Mouse (Mus musculus): ENCODE results near the gene Wnt7a. TPM values are rescaled to one million over a fixed set of nuclear protein-coding genes. Genes with fewer than 3 reads are reported as not detected.
A peak's percentile ranks its signal among the peaks of the same experiment; 100 is the strongest.

The Wnt7a gene
- polyA plus RNA-seq, 1 experiment from 2014 or later: 22.7 TPM

DNA sequence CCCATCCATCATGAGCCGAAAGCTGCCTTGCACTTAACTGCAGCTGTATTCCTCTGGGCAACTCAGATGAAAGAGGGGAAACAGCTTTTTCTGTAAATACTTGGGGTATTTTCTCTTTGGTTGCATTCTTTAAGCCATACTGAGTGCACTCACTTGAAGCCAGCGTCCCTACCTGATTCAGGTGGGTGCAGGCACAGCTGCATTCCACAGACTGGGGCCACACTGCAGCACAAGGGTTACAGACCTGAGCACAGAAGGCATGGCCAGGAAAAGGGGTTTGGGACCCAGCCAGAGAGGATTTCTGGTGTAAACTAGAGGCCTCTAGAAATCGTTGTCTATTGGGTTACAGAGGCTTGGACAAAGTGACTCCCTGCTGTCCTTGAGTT, 38.6 kb downstream of the Wnt7a start:
- ATAC-seq: peak; percentile 14; the same call in 1 of the 2 replicates
- H3K4me1 ChIP-seq (replicated peaks; ENCODE audit: control insufficient read depth, insufficient read depth, low read length): no peaks in the 10 kb centered on the region; the same call in none of the 2 replicates
- H3K9ac ChIP-seq (replicated peaks; ENCODE audit: low read depth, low read length): no peak overlapping the region
- no peaks in the 10 kb centered on the region for H3K27me3 ChIP-seq (replicated peaks; ENCODE audit: control insufficient read depth, insufficient read depth, low read length)
- WGBS: 44% methylated on average over 3 of the region's 3 CpGs
- H3K9me3 ChIP-seq (ENCODE audit: control insufficient read depth, low read length): no peaks in the 10 kb centered on the region
- H3K36me3 ChIP-seq (ENCODE audit: control insufficient read depth, insufficient read depth): 0 out of 2 replicates have a peak, but pooled peaks cover 2% of the 10 kb centered on the region
- H3K4me2 ChIP-seq (ENCODE audit: low read length): no peak overlapping the region
- no peak overlapping the region for H3K4me3 ChIP-seq (replicated peaks; ENCODE audit: low read length)
- H3K27ac ChIP-seq (ENCODE audit: low read length): peak overlapping the region; percentile 37; the same call in 1 of the 2 replicates

DNA sequence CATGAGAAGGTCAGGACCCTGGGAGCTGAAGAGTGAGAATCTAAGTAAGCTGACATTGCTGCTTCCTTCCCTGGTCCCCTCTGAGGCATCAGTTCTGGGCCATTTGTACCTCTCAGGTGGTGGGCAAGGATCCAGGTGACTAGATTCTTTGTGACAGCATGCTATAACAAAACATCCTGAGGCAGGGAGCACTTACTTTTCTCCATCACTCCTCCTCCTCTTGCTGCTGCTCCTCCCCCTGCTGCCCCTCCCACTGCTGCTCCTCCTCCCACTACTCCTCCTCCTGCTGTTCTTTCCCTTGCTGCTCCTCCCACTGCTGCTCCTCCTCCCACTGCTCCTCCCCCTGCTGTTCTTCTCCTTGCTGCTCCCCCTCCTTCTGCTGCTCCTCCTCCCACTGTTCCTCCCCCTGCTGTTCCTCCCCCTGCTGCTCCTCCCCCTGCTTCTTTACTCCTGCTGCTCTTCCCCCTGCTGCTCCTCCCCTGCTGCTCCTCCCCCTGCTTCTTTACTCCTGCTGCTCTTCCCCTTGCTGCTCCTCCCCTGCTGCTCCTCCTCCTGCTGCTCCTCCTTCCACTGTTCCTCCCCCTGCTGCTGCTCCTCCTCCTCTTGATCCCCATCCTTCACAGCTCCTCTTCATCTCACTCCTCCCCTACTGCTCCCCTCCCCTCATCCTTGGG, 39.1 kb downstream of the Wnt7a start:
- Histone ChIP-seq H3K9me3 (ENCODE audit: control insufficient read depth, low read length) (no peaks in the 10 kb centered on the region), H3K9ac (replicated peaks; ENCODE audit: low read depth, low read length) (no peak overlapping the region), H3K36me3 (ENCODE audit: control insufficient read depth, insufficient read depth) (no peaks in the 10 kb centered on the region), H3K4me3 (replicated peaks; ENCODE audit: low read length) (no peak overlapping the region), H3K4me2 (ENCODE audit: low read length) (no peak overlapping the region), H3K27ac (ENCODE audit: low read length) (no peak overlapping the region; the same call in 1 of the 2 replicates), H3K27me3 (replicated peaks; ENCODE audit: control insufficient read depth, insufficient read depth, low read length) (no peaks in the 10 kb centered on the region), H3K4me1 (replicated peaks; ENCODE audit: control insufficient read depth, insufficient read depth, low read length) (no peaks in the 10 kb centered on the region; the same call in none of the 2 replicates)
- ATAC-seq: peak; percentile 59

DNA sequence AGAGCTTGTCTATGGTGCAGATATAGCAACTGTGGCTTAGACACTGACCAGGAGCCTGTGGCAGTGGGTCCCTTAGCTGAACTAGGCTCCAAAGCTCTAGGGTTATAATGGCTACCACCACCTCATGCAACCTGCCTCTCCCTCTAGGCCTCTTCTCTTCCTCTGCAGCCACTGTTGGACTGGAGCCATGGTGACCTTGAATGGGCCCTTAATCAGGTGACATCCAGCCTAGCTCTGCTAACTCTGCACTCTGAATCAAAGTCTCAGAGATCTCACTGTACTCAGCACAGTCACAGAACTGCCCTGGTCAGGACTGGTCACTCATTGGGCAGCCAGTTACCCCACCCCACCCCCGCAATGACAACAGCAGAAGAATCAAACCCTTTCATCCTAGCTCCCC, 44.4 kb downstream of the Wnt7a start:
- no peaks in the 10 kb centered on the region for H3K27me3 ChIP-seq (replicated peaks; ENCODE audit: control insufficient read depth, insufficient read depth, low read length)
- 96% methylated on average over 1 of the region's 1 CpGs for WGBS

DNA sequence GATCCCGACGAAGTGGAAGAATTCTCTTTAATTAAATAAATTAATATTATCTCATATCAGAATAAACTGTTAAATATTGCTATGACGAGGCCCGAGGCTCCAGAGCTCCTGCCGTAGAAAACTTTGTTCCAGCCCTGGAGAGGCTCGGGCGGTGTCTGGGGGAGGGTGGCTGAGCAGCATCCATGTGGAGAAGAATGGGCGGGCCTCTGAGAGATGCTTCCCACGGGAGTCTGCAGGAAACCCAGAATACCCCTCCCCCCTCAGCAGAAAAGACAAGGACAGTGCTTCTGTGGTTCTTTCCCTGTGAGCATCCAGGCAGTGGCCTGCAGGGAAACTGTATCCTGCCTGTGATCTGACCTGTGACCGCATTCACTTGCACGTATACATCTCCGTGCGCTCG, 45.7 kb downstream of the Wnt7a start:
- H3K4me3 ChIP-seq (replicated peaks; ENCODE audit: low read length): no peak overlapping the region
- no peak overlapping the region for H3K9ac ChIP-seq (replicated peaks; ENCODE audit: low read depth, low read length)
- no peak for ATAC-seq
- no peaks in the 10 kb centered on the region for H3K9me3 ChIP-seq (ENCODE audit: control insufficient read depth, low read length)
- WGBS: 76% methylated on average over 14 of the region's 14 CpGs
- H3K4me2 ChIP-seq (ENCODE audit: low read length): no peak overlapping the region
- no peaks in the 10 kb centered on the region for H3K27me3 ChIP-seq (replicated peaks; ENCODE audit: control insufficient read depth, insufficient read depth, low read length)
- no peak overlapping the region for H3K27ac ChIP-seq (ENCODE audit: low read length)
- H3K4me1 ChIP-seq (replicated peaks; ENCODE audit: control insufficient read depth, insufficient read depth, low read length): no peaks in the 10 kb centered on the region
- no peaks in the 10 kb centered on the region for H3K36me3 ChIP-seq (ENCODE audit: control insufficient read depth, insufficient read depth)

More for the DNA sequence above, 44.4 kb downstream of the Wnt7a start:
- Histone ChIP-seq H3K36me3 (ENCODE audit: control insufficient read depth, insufficient read depth) (no peaks in the 10 kb centered on the region), H3K4me2 (ENCODE audit: low read length) (no peak overlapping the region), H3K4me1 (replicated peaks; ENCODE audit: control insufficient read depth, insufficient read depth, low read length) (no peaks in the 10 kb centered on the region; the same call in none of the 2 replicates), H3K9ac (replicated peaks; ENCODE audit: low read depth, low read length) (no peak overlapping the region), H3K4me3 (replicated peaks; ENCODE audit: low read length) (no peak overlapping the region), H3K27ac (ENCODE audit: low read length) (no peak overlapping the region), H3K9me3 (ENCODE audit: control insufficient read depth, low read length) (no peaks in the 10 kb centered on the region)
- ATAC-seq: no peak

DNA sequence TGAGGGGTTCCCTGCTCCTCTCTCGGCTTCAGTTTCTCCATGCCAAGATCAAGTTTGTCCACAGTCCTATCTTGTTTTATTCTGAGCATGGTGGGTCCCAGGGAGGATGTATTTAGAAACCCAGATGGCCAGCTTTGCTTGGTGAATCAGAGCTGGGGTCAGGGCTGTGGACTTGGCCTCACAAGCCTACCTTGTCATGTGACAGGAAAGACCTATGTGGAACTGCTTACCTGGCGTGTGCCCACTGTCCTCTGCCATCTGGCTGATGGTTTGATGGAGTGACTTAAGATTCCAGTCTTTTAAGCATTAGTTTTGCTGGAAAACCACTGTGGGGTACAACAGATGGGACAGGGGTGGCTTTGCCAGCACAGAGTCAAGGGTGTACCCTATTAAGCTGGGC, 48.4 kb downstream of the Wnt7a start:
- H3K4me1 ChIP-seq (replicated peaks; ENCODE audit: control insufficient read depth, insufficient read depth, low read length): peaks cover 19% of the 10 kb centered on the region
- H3K4me3 ChIP-seq (replicated peaks; ENCODE audit: low read length): no peak overlapping the region
- H3K9me3 ChIP-seq (ENCODE audit: control insufficient read depth, low read length): no peaks in the 10 kb centered on the region
- ATAC-seq: no peak
- no peak overlapping the region for H3K27ac ChIP-seq (ENCODE audit: low read length)
- no peaks in the 10 kb centered on the region for H3K36me3 ChIP-seq (ENCODE audit: control insufficient read depth, insufficient read depth)
- H3K27me3 ChIP-seq (replicated peaks; ENCODE audit: control insufficient read depth, insufficient read depth, low read length): no peaks in the 10 kb centered on the region
- no peak overlapping the region for H3K9ac ChIP-seq (replicated peaks; ENCODE audit: low read depth, low read length)
- no peak overlapping the region for H3K4me2 ChIP-seq (ENCODE audit: low read length)
- 84% methylated on average over 2 of the region's 2 CpGs for WGBS

DNA sequence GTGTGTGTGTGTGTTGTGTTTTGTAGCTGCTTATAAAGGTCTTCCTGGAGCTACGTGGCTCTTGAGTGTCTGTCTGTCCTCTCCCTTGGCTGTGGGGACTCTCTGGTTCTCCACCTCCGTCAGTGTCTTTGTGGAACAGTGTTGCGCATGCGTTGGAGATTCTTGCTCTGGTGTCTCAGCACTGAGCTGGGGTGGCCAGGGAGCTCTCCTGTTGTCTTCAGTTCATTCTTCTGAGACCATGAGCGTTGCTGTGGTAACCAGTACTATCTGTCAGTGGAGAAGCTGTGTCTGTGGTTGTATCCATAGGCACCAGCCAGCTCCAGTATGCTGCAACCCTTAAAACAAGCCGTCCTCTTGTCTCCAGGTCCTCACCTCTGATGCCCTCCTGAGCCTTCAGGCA, 50.2 kb downstream of the Wnt7a start:
- no peak overlapping the region for H3K27ac ChIP-seq (ENCODE audit: low read length)
- ATAC-seq: no peak
- H3K4me3 ChIP-seq (replicated peaks; ENCODE audit: low read length): no peak overlapping the region
- no peaks in the 10 kb centered on the region for H3K36me3 ChIP-seq (ENCODE audit: control insufficient read depth, insufficient read depth)
- H3K27me3 ChIP-seq (replicated peaks; ENCODE audit: control insufficient read depth, insufficient read depth, low read length): no peaks in the 10 kb centered on the region
- no peak overlapping the region for H3K4me2 ChIP-seq (ENCODE audit: low read length)
- 85% methylated on average over 6 of the region's 6 CpGs for WGBS
- H3K4me1 ChIP-seq (replicated peaks; ENCODE audit: control insufficient read depth, insufficient read depth, low read length): peaks cover 19% of the 10 kb centered on the region
- no peak overlapping the region for H3K9ac ChIP-seq (replicated peaks; ENCODE audit: low read depth, low read length)
- no peaks in the 10 kb centered on the region for H3K9me3 ChIP-seq (ENCODE audit: control insufficient read depth, low read length)

DNA sequence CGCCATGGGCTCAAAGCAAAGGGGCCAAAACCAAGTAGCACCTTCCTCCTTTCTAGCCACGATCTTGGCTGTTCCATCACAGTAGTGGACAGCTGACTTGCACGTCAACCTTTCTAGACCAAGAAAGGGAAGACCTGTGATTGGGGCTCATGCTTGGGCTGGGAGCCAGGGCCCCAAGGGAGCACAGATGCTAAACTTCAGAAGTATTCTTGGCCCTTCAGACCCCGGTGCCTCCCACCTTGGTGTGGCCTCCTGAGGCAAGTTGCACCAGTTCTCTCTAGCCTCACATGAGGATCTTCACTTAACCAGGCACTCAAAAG, 50.8 kb downstream of the Wnt7a start:
- H3K4me1 ChIP-seq (replicated peaks; ENCODE audit: control insufficient read depth, insufficient read depth, low read length): peaks cover 24% of the 10 kb centered on the region
- no peak overlapping the region for H3K4me3 ChIP-seq (replicated peaks; ENCODE audit: low read length)
- no peaks in the 10 kb centered on the region for H3K9me3 ChIP-seq (ENCODE audit: control insufficient read depth, low read length)
- no peaks in the 10 kb centered on the region for H3K36me3 ChIP-seq (ENCODE audit: control insufficient read depth, insufficient read depth)
- WGBS: 86% methylated on average over 4 of the region's 4 CpGs
- no peak overlapping the region for H3K9ac ChIP-seq (replicated peaks; ENCODE audit: low read depth, low read length)
- no peak overlapping the region for H3K27ac ChIP-seq (ENCODE audit: low read length)
- ATAC-seq: no peak
- H3K4me2 ChIP-seq (ENCODE audit: low read length): no peak overlapping the region
- H3K27me3 ChIP-seq (replicated peaks; ENCODE audit: control insufficient read depth, insufficient read depth, low read length): no peaks in the 10 kb centered on the region

DNA sequence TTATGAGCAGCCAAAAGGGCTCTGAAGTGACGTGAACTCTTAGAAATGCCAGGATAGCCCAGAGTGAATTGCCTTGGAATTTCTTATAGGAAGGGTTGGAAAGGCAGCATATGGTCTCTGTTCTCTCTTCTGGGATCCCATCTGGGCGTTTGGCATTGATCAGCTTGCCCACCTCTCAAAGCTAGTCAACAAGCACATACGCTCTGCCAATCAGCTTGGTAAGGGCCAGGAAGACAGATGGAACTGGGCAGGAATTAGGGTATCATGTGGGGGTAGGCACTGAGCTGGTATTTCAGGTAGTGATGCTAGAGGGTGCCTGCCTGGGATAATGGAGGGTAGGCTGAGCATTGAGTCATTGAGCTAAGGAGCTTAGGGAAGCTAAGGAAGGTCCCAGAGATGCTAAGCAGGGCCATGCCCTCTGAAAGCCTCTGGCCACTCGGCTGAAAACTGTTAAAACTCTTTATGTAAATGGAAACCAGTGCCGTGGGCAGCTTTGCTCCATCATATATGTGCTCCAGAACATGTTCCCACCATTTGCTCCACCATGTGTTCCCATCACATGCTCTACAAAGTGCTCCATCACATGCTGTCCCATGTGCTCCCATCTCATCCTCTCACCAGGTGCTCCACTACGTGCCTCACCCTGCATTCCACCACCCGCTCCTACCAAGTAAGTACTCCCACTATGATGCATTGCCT, 51.3 kb downstream of the Wnt7a start:
- no peaks in the 10 kb centered on the region for H3K9me3 ChIP-seq (ENCODE audit: control insufficient read depth, low read length)
- peak; percentile 85 for ATAC-seq
- no peak overlapping the region for H3K4me3 ChIP-seq (replicated peaks; ENCODE audit: low read length)
- 65% methylated on average over 7 of the region's 7 CpGs for WGBS
- no peak overlapping the region for H3K4me2 ChIP-seq (ENCODE audit: low read length)
- no peaks in the 10 kb centered on the region for H3K27me3 ChIP-seq (replicated peaks; ENCODE audit: control insufficient read depth, insufficient read depth, low read length)
- H3K4me1 ChIP-seq (replicated peaks; ENCODE audit: control insufficient read depth, insufficient read depth, low read length): peaks cover 27% of the 10 kb centered on the region
- H3K9ac ChIP-seq (replicated peaks; ENCODE audit: low read depth, low read length): no peak overlapping the region
- H3K27ac ChIP-seq (ENCODE audit: low read length): peak overlapping the region; percentile 56
- no peaks in the 10 kb centered on the region for H3K36me3 ChIP-seq (ENCODE audit: control insufficient read depth, insufficient read depth)

DNA sequence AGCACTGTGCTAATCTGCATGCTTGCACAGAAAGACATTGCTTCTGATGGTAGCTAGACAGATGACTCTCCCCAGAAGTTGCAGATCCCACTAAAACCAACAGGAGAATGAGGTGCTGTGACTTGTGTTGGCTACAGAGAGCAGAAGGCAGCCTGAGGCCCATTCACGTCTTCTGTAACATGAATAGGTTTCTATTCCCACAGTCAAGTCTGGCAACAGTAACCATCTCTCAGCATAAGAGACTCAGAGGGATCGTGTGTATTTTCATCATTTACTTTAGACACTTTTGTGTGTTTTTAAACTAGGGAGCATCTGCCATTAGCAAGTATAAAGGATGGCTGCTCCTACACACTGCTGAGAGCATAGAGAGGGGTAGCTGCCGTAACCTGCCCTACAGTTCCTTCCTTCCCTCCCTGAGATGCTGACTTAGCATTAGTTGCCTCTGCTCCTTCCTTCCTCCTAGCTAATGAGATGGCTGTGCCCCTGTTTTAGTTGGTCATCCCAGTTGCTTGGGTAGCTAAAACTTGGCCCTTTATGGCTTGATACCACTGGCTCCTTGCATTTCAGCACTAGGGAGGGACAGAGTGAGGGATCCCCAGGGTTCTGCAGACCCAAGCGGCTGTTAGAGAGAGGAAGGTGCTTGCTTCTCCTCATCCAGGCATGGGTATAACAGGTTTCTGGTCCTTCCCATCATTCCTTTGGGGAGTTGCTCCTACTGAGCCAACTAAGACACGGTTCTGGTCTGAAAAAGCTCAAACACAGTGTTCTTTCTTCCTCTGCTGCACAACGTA, 52.1 kb downstream of the Wnt7a start:
- H3K27ac ChIP-seq (ENCODE audit: low read length): peak overlapping the region; percentile 56
- 50% methylated on average over 6 of the region's 6 CpGs for WGBS

More for the DNA sequence above, 52.1 kb downstream of the Wnt7a start:
- Histone ChIP-seq H3K9me3 (ENCODE audit: control insufficient read depth, low read length) (no peaks in the 10 kb centered on the region), H3K4me2 (ENCODE audit: low read length) (no peak overlapping the region), H3K36me3 (ENCODE audit: control insufficient read depth, insufficient read depth) (no peaks in the 10 kb centered on the region), H3K4me1 (replicated peaks; ENCODE audit: control insufficient read depth, insufficient read depth, low read length) (peaks cover 27% of the 10 kb centered on the region), H3K27me3 (replicated peaks; ENCODE audit: control insufficient read depth, insufficient read depth, low read length) (no peaks in the 10 kb centered on the region), H3K4me3 (replicated peaks; ENCODE audit: low read length) (no peak overlapping the region), H3K9ac (replicated peaks; ENCODE audit: low read depth, low read length) (no peak overlapping the region)
- no peak; the same call in 1 of the 2 replicates for ATAC-seq
